Mouse (Mus musculus) embryo, embryonic 11.5 days (tissue): Measurements from ENCODE around the gene Hdac4.

ENCODE experiments used
- DNase-seq: peaks from one replicate; pipeline ENCODE4 v3.0.0-alpha.2; 2012; ENCODE audit warnings: low read depth, low spot score

The Hdac4 gene

GRCm38 (mm10) chr1:92100371-92100891 lies 95.1 kb downstream of the Hdac4 start:
- DNase-seq = no peak

- DNase-seq = no peak
These were observed 95.5 kb downstream of the Hdac4 start for GRCm38 (mm10) chr1:92099964-92100363.

GRCm38 (mm10) chr1:92099502-92099901 lies 96.0 kb downstream of the Hdac4 start:
- no peak for DNase-seq

- DNase-seq = no peak
These were observed 97.0 kb downstream of the Hdac4 start for GRCm38 (mm10) chr1:92098456-92098855.

GRCm38 (mm10) chr1:92096991-92097525 lies 98.4 kb downstream of the Hdac4 start:
- no peak for DNase-seq

- no peak for DNase-seq
These were observed 103.2 kb downstream of the Hdac4 start for GRCm38 (mm10) chr1:92092286-92092685.

GRCm38 (mm10) chr1:92087821-92088220 lies 107.7 kb downstream of the Hdac4 start:
- DNase-seq = no peak

- no peak for DNase-seq
These were observed 108.2 kb downstream of the Hdac4 start for GRCm38 (mm10) chr1:92087343-92087742.

GRCm38 (mm10) chr1:92086841-92087240 lies 108.7 kb downstream of the Hdac4 start:
- no peak for DNase-seq

- no peak for DNase-seq
These were observed 109.2 kb downstream of the Hdac4 start for GRCm38 (mm10) chr1:92086277-92086813.

- no peak for DNase-seq
These were observed 110.8 kb downstream of the Hdac4 start for GRCm38 (mm10) chr1:92084738-92085137.

- peak; percentile 27 for DNase-seq
These were observed 111.5 kb downstream of the Hdac4 start for GRCm38 (mm10) chr1:92084004-92084403.

GRCm38 (mm10) chr1:92082837-92083541 lies 112.5 kb downstream of the Hdac4 start:
- DNase-seq = no peak

- no peak for DNase-seq
These were observed 113.2 kb downstream of the Hdac4 start for GRCm38 (mm10) chr1:92082156-92082836.

GRCm38 (mm10) chr1:92079982-92080537 lies 115.4 kb downstream of the Hdac4 start:
- DNase-seq = no peak

GRCm38 (mm10) chr1:92075312-92075711 lies 120.2 kb downstream of the Hdac4 start:
- no peak for DNase-seq

GRCm38 (mm10) chr1:92074655-92075054 lies 120.8 kb downstream of the Hdac4 start:
- no peak for DNase-seq

- no peak for DNase-seq
These were observed 125.4 kb downstream of the Hdac4 start for GRCm38 (mm10) chr1:92069932-92070677.

- no peak for DNase-seq
These were observed 126.0 kb downstream of the Hdac4 start for GRCm38 (mm10) chr1:92069464-92069863.

- no peak for DNase-seq
These were observed 131.2 kb downstream of the Hdac4 start for GRCm38 (mm10) chr1:92064307-92064706.

- DNase-seq = no peak
These were observed 132.2 kb downstream of the Hdac4 start for GRCm38 (mm10) chr1:92063271-92063670.
